Mouse (Mus musculus) limb, embryonic 12.5 days (tissue): Measurements from ENCODE around the gene Tnrc6c. TPM values are rescaled to one million over a fixed set of nuclear protein-coding genes. Genes with fewer than 3 reads are reported as not detected.

Experiments
- ATAC-seq: fragments of 200-750 bp; cut with Nextera tagmentation; 2 replicates; pipeline ENCODE4 v1.8.0; 2017; ENCODE audit warnings: low read depth, moderate TSS enrichment; ENCODE audit not compliant: insufficient number of reproducible peaks, insufficient read depth, low FRiP score, low TSS enrichment
- H3K27ac ChIP-seq: fragments of 300-500 bp; sonication (generic); 2 replicates; pipeline ENCODE4 v1.5.1; 2016; ENCODE audit warnings: mild to moderate bottlenecking, moderate library complexity
- H3K27me3 ChIP-seq: fragments of 300-500 bp; sonication (generic); 2 replicates; pipeline ENCODE4 v1.6.1; 2016; ENCODE audit warnings: mild to moderate bottlenecking, moderate library complexity
- H3K36me3 ChIP-seq: fragments of 300-500 bp; sonication (generic); 2 replicates; pipeline ENCODE4 v1.6.1; 2016; ENCODE audit warnings: mild to moderate bottlenecking, moderate library complexity
- H3K4me1 ChIP-seq: fragments of 300-500 bp; sonication (generic); replicated peaks from 2 replicates; pipeline ENCODE4 v1.6.1; 2016
- H3K4me2 ChIP-seq: fragments of 300-500 bp; sonication (generic); 2 replicates; pipeline ENCODE4 v1.6.1; 2016; ENCODE audit warnings: mild to moderate bottlenecking, moderate library complexity
- H3K4me3 ChIP-seq: fragments of 300-500 bp; sonication (generic); replicated peaks from 2 replicates; pipeline ENCODE4 v1.5.1; 2016; ENCODE audit warnings: mild to moderate bottlenecking
- H3K9ac ChIP-seq: fragments of 300-500 bp; sonication (generic); replicated peaks from 2 replicates; pipeline ENCODE4 v1.6.1; 2016; ENCODE audit warnings: mild to moderate bottlenecking, moderate library complexity
- H3K9me3 ChIP-seq: fragments of 300-500 bp; sonication (generic); 2 replicates; pipeline ENCODE4 v1.6.1; 2016; ENCODE audit warnings: mild to moderate bottlenecking, moderate library complexity
- WGBS: fragments of 180-500 bp; shearing (Covaris S2); methylation state at CpG from one replicate; pipeline ENCODE4 v1.1.7; 2016; 5-methylcytosine and 5-hydroxymethylcytosine counted together
- polyA plus RNA-seq: library from polyadenylated mRNA; unstranded; fragments of >200 nt; fragmentation: Nextera tagmentation; extraction: Ambion mirVana; gene quantifications from 2 replicates; pipeline ENCODE4 v1.2.1, GENCODE M21; 2016

Tnrc6c gene
- polyA plus RNA-seq, 1 experiment from 2014 or later: 22.6 TPM

DNA sequence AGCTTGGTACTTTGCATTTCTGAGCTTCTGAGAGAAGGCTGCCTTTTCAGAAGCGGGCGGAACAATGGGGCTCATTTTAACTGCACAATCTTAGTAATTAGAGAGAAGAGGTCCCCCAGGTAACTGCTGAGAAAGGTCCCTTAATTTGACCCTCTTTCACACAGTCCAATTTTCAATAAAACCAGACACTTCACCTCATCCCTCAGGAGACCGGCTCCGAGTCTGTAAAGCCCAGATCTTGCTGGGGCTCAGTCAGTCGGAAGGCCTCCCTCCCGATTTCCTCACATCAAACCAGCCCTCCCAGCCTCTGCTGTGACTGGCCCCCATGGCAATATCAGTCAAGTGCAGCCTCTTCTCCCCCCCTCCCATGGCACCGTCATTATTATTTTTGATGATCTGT is 15.7 kb upstream of the Tnrc6c start:
- no peak overlapping the region for H3K9ac ChIP-seq
- WGBS: 47% methylated on average over 7 of the region's 7 CpGs
- no peak overlapping the region for H3K4me2 ChIP-seq
- no peaks in the 10 kb centered on the region for H3K36me3 ChIP-seq
- no peak overlapping the region for H3K27ac ChIP-seq
- H3K4me3 ChIP-seq: no peak overlapping the region
- H3K9me3 ChIP-seq: no peaks in the 10 kb centered on the region
- peaks cover 27% of the 10 kb centered on the region for H3K4me1 ChIP-seq
- no peak for ATAC-seq
- H3K27me3 ChIP-seq: peaks cover 6% of the 10 kb centered on the region; the same call in 1 of the 2 replicates

DNA sequence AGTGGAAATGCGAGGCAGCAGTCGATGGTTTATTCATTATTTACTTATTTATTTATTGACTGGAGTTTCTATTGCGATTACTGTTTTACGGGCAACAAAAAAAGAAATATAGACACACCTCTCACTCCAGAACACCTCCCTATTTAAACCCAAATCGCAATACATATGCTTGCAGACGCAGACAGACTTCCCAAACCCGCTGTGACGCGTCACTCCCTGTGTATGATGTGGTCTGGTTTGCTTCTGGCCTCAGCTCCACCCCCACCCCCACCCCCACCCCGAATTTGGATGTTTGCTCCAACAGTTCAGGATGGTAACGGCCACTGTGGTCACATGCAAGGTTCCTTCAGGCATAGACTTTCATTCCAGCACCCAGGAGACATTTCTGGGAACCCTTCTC is 15.3 kb upstream of the Tnrc6c start:
- H3K27ac ChIP-seq: no peak overlapping the region
- no peaks in the 10 kb centered on the region for H3K9me3 ChIP-seq
- no peak overlapping the region for H3K9ac ChIP-seq
- H3K4me3 ChIP-seq: no peak overlapping the region
- H3K27me3 ChIP-seq: peaks cover 6% of the 10 kb centered on the region; the same call in 1 of the 2 replicates
- 50% methylated on average over 11 of the region's 11 CpGs for WGBS
- no peak overlapping the region for H3K4me2 ChIP-seq
- H3K36me3 ChIP-seq: no peaks in the 10 kb centered on the region
- peaks cover 27% of the 10 kb centered on the region for H3K4me1 ChIP-seq
- ATAC-seq: no peak

DNA sequence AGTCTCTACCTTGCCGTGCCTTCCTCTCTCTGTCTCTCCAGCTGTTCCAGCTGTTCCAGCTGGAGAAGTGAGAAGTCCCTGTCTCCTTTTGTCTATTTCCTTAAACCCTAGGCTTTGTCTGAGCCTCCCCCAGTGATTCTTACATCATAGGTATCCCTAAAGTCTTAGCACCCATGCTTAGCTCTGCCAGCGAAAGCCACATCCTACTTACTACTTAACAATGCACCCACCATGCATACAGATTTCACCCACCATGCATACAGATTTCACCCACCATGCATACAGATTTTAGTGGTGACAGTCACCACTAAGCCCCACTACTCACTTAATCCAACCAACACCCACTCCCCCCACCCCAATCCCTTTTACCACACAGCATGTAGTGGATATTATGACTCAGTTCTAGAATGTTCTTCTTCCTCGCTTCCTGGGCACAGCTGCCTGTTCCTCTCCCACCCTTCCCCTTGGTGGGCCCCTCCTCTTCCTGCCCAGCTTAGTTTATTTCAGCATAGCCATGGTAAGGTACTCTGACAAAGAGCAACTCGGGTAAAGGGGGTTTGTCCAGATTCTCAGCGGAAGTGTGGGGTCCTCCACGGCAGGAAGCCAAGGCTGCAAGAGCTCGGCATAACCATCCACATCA is 14.6 kb upstream of the Tnrc6c start:
- H3K27me3 ChIP-seq: peaks cover 6% of the 10 kb centered on the region; the same call in 1 of the 2 replicates
- WGBS: 81% methylated on average over 7 of the region's 7 CpGs
- H3K27ac ChIP-seq: no peak overlapping the region

GRCm38 (mm10) chr11:117642181-117642580 is 11.9 kb upstream of the Tnrc6c start:
- no peak overlapping the region for H3K4me3 ChIP-seq
- no peak for ATAC-seq
- H3K9ac ChIP-seq: no peak overlapping the region
- no peak overlapping the region for H3K4me2 ChIP-seq
- no peaks in the 10 kb centered on the region for H3K9me3 ChIP-seq
- H3K36me3 ChIP-seq: no peaks in the 10 kb centered on the region
- 90% methylated on average over 2 of the region's 2 CpGs for WGBS
- peaks cover 6% of the 10 kb centered on the region; the same call in 1 of the 2 replicates for H3K27me3 ChIP-seq
- no peak overlapping the region for H3K27ac ChIP-seq
- peaks cover 18% of the 10 kb centered on the region for H3K4me1 ChIP-seq

More for the DNA sequence above, 14.6 kb upstream of the Tnrc6c start:
- Histone ChIP-seq H3K9ac (no peak overlapping the region), H3K4me1 (peaks cover 27% of the 10 kb centered on the region), H3K9me3 (no peaks in the 10 kb centered on the region), H3K4me2 (no peak overlapping the region), H3K36me3 (no peaks in the 10 kb centered on the region), H3K4me3 (no peak overlapping the region)
- ATAC-seq: no peak

GRCm38 (mm10) chr11:117643240-117643639 is 10.8 kb upstream of the Tnrc6c start:
- Histone ChIP-seq H3K9ac (no peak overlapping the region), H3K4me1 (peaks cover 15% of the 10 kb centered on the region), H3K36me3 (no peaks in the 10 kb centered on the region), H3K4me3 (no peak overlapping the region), H3K4me2 (no peak overlapping the region), H3K9me3 (no peaks in the 10 kb centered on the region), H3K27me3 (peaks cover 6% of the 10 kb centered on the region; the same call in 1 of the 2 replicates), H3K27ac (no peak overlapping the region)
- no peak for ATAC-seq
- 57% methylated on average over 10 of the region's 10 CpGs for WGBS

DNA sequence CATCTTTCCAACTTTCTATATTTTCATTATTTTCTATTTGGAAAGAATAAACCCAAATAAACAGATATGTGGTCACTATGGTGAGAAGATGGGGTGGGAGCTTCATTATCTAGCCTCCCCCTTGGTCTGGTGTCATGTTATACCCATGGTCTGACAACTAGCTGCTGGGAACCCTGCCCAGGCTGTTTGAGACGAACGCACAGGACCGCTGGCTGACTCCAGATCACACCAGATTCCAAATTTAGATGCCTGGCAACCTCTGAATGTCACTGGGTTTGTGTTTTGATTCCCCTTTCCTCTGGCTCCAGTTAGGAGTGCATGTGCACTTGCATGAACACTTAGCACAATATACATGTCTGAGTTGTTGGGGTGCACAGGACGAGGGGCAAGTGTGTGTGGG is 7.3 kb upstream of the Tnrc6c start:
- Histone ChIP-seq H3K9ac (no peak overlapping the region), H3K4me3 (no peak overlapping the region), H3K36me3 (no peaks in the 10 kb centered on the region), H3K27ac (no peak overlapping the region), H3K9me3 (no peaks in the 10 kb centered on the region), H3K4me2 (no peak overlapping the region), H3K27me3 (peaks cover 10% of the 10 kb centered on the region; the same call in 1 of the 2 replicates), H3K4me1 (no peaks in the 10 kb centered on the region)
- 87% methylated on average over 4 of the region's 4 CpGs for WGBS
- no peak for ATAC-seq

- no peaks in the 10 kb centered on the region for H3K9me3 ChIP-seq
- H3K4me3 ChIP-seq: no peak overlapping the region
- no peak overlapping the region for H3K27ac ChIP-seq
- WGBS: 73% methylated on average over 6 of the region's 6 CpGs
- H3K36me3 ChIP-seq: no peaks in the 10 kb centered on the region
- peaks cover under 1% of the 10 kb centered on the region for H3K4me1 ChIP-seq
- H3K4me2 ChIP-seq: no peak overlapping the region
- H3K9ac ChIP-seq: no peak overlapping the region
- H3K27me3 ChIP-seq: peaks cover 18% of the 10 kb centered on the region; the same call in 1 of the 2 replicates
- ATAC-seq: no peak
Observed at GRCm38 (mm10) chr11:117648005-117648404, 6.1 kb upstream of the Tnrc6c start.

GRCm38 (mm10) chr11:117650721-117651644 is 3.1 kb upstream of the Tnrc6c start:
- no peaks in the 10 kb centered on the region for H3K9me3 ChIP-seq

GRCm38 (mm10) chr11:117652907-117653306 is 1.2 kb upstream of the Tnrc6c start:
- peaks cover 18% of the 10 kb centered on the region; the same call in 1 of the 2 replicates for H3K27me3 ChIP-seq
- no peak for ATAC-seq
- no peaks in the 10 kb centered on the region for H3K36me3 ChIP-seq
- H3K9ac ChIP-seq: no peak overlapping the region
- H3K27ac ChIP-seq: no peak overlapping the region
- H3K4me3 ChIP-seq: no peak overlapping the region
- peaks cover 23% of the 10 kb centered on the region for H3K4me1 ChIP-seq
- H3K4me2 ChIP-seq: peak overlapping the region; percentile 77
- WGBS: 72% methylated on average over 3 of the region's 3 CpGs
- H3K9me3 ChIP-seq: no peaks in the 10 kb centered on the region

More at GRCm38 (mm10) chr11:117650721-117651644, 3.1 kb upstream of the Tnrc6c start:
- Histone ChIP-seq H3K4me2 (no peak overlapping the region), H3K9ac (no peak overlapping the region), H3K36me3 (no peaks in the 10 kb centered on the region), H3K4me3 (no peak overlapping the region), H3K4me1 (peaks cover 7% of the 10 kb centered on the region), H3K27ac (no peak overlapping the region), H3K27me3 (peaks cover 18% of the 10 kb centered on the region; the same call in 1 of the 2 replicates)
- ATAC-seq: no peak
- 73% methylated on average over 13 of the region's 13 CpGs for WGBS

GRCm38 (mm10) chr11:117654380-117654924 is 363 bp downstream of the Tnrc6c start:
- peaks cover 33% of the 10 kb centered on the region for H3K4me1 ChIP-seq
- no peaks in the 10 kb centered on the region for H3K9me3 ChIP-seq
- H3K27me3 ChIP-seq: peaks cover 18% of the 10 kb centered on the region; the same call in 1 of the 2 replicates
- under 1% methylated on average over 70 of the region's 71 CpGs for WGBS
- peak overlapping the region; percentile 80 for H3K4me2 ChIP-seq
- peak overlapping the region; percentile 98 for H3K4me3 ChIP-seq
- H3K27ac ChIP-seq: peak overlapping the region; percentile 97
- no peaks in the 10 kb centered on the region for H3K36me3 ChIP-seq
- H3K9ac ChIP-seq: peak overlapping the region; percentile 99
- ATAC-seq: peak; percentile 96

DNA sequence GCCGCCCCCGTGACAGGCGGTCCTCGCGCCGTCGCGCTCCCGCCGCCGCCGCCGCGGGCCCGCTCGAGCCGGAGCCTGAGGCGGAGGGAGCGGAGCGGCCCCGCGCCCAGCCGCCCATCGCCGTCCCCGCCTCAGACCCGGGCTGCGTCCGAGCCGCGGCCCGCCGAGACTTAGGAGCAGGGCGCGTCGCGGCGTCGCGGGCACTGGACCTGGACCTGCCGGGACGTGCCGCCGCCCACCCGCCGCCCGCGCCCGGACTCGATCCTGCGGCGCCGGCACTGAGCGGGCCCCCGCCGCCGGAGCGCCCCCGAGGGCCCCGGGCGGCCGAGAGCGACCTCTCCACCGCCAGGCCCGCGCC is 824 bp downstream of the Tnrc6c start:
- H3K9me3 ChIP-seq: no peaks in the 10 kb centered on the region
- peaks cover 33% of the 10 kb centered on the region for H3K4me1 ChIP-seq
- peak overlapping the region; percentile 99 for H3K9ac ChIP-seq
- peaks cover 18% of the 10 kb centered on the region; the same call in 1 of the 2 replicates for H3K27me3 ChIP-seq
- H3K4me3 ChIP-seq: peak overlapping the region; percentile 98
- peak overlapping the region; percentile 80 for H3K4me2 ChIP-seq
- under 1% methylated on average over 46 of the region's 66 CpGs for WGBS
- no peaks in the 10 kb centered on the region for H3K36me3 ChIP-seq
- ATAC-seq: peak; percentile 32
- H3K27ac ChIP-seq: peak overlapping the region; percentile 97
